Mouse (Mus musculus) stomach, embryonic 15.5 days (tissue): ENCODE results near the gene Ints6. TPM values are rescaled to one million over a fixed set of nuclear protein-coding genes. Genes with fewer than 3 reads are reported as not detected.
A peak's percentile ranks its signal among the peaks of the same experiment; 100 is the strongest.

ENCODE experiments used
- ATAC-seq: fragments of 200-750 bp; cut with Nextera tagmentation; 2 replicates; pipeline ENCODE4 v1.8.0; 2017; ENCODE audit warnings: low read depth, moderate number of reproducible peaks, moderate TSS enrichment; ENCODE audit not compliant: insufficient read depth, low FRiP score
- H3K27ac ChIP-seq: fragments of 300-500 bp; sonication (generic); 2 replicates; pipeline ENCODE4 v1.5.1; 2015; ENCODE audit warnings: mild to moderate bottlenecking, inconsistent platforms
- H3K27me3 ChIP-seq: fragments of 300-500 bp; sonication (generic); replicated peaks from 2 replicates; pipeline ENCODE4 v1.6.1; 2015; ENCODE audit warnings: inconsistent platforms
- H3K36me3 ChIP-seq: fragments of 300-500 bp; sonication (generic); 2 replicates; pipeline ENCODE4 v1.6.1; 2015; ENCODE audit warnings: inconsistent platforms
- H3K4me1 ChIP-seq: fragments of 300-500 bp; sonication (generic); 2 replicates; pipeline ENCODE4 v1.6.1; 2015; ENCODE audit warnings: inconsistent platforms
- H3K4me2 ChIP-seq: fragments of 300-500 bp; sonication (generic); 2 replicates; pipeline ENCODE4 v1.6.1; 2015; ENCODE audit warnings: mild to moderate bottlenecking, inconsistent platforms
- H3K4me3 ChIP-seq: fragments of 300-500 bp; sonication (generic); replicated peaks from 2 replicates; pipeline ENCODE4 v1.5.1; 2015; ENCODE audit warnings: inconsistent platforms
- H3K9ac ChIP-seq: fragments of 300-500 bp; sonication (generic); 2 replicates; pipeline ENCODE4 v1.6.1; 2015; ENCODE audit warnings: inconsistent platforms
- H3K9me3 ChIP-seq: fragments of 300-500 bp; sonication (generic); 2 replicates; pipeline ENCODE4 v1.6.1; 2016; ENCODE audit warnings: inconsistent platforms
- WGBS: fragments of 180-500 bp; shearing (Covaris S2); methylation state at CpG from one replicate; pipeline ENCODE4 v1.1.7; 2015; 5-methylcytosine and 5-hydroxymethylcytosine counted together
- polyA plus RNA-seq: library from polyadenylated mRNA; unstranded; fragments of >200 nt; fragmentation: Nextera tagmentation; extraction: Ambion mirVana; gene quantifications from 2 replicates; pipeline ENCODE4 v1.2.1, GENCODE M21; 2015

Gene Ints6
- polyA plus RNA-seq, 1 experiment from 2014 or later, result 22.4 TPM

DNA sequence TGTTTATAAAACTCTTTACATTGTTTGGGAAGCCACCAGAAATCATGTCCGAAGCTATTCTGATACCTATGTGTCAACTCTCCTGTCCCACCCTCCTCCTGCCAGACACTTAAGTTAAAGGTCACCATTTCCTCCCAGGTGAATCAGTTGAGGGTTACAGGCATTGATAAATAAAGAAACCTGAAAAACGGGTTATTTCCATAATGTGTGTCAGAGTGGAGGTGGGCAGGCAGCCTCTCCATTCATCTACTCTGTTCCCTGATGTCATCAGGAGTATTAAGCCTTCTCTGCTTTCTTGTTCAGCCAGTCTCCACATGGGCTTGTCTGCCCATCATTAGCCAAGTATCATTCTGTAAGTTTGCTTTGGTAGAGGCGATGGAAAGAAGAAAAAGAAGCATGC, 14.1 kb upstream of the Ints6 start:
- H3K9ac ChIP-seq, result no peak overlapping the region
- peak; percentile 43; the same call in 1 of the 2 replicates for ATAC-seq
- no peaks in the 10 kb centered on the region for H3K27me3 ChIP-seq
- H3K9me3 ChIP-seq, result no peaks in the 10 kb centered on the region
- no peaks in the 10 kb centered on the region for H3K4me1 ChIP-seq
- H3K4me3 ChIP-seq, result no peak overlapping the region
- H3K36me3 ChIP-seq, result no peaks in the 10 kb centered on the region
- no peak overlapping the region for H3K4me2 ChIP-seq
- H3K27ac ChIP-seq, result peak overlapping the region; percentile 32; the same call in 1 of the 2 replicates
- WGBS, result 60% methylated on average over 3 of the region's 3 CpGs

GRCm38 (mm10) chr14:62774246-62774645, 13.3 kb upstream of the Ints6 start:
- H3K27ac ChIP-seq, result no peak overlapping the region
- H3K4me3 ChIP-seq, result no peak overlapping the region
- no peak for ATAC-seq
- no peaks in the 10 kb centered on the region for H3K36me3 ChIP-seq
- no peaks in the 10 kb centered on the region for H3K9me3 ChIP-seq
- H3K4me2 ChIP-seq, result no peak overlapping the region
- 77% methylated on average over 3 of the region's 3 CpGs for WGBS
- H3K9ac ChIP-seq, result no peak overlapping the region
- H3K4me1 ChIP-seq, result no peaks in the 10 kb centered on the region
- H3K27me3 ChIP-seq, result no peaks in the 10 kb centered on the region

- WGBS, result 75% methylated on average over 6 of the region's 6 CpGs
Observed at GRCm38 (mm10) chr14:62773766-62774165, 12.8 kb upstream of the Ints6 start.

DNA sequence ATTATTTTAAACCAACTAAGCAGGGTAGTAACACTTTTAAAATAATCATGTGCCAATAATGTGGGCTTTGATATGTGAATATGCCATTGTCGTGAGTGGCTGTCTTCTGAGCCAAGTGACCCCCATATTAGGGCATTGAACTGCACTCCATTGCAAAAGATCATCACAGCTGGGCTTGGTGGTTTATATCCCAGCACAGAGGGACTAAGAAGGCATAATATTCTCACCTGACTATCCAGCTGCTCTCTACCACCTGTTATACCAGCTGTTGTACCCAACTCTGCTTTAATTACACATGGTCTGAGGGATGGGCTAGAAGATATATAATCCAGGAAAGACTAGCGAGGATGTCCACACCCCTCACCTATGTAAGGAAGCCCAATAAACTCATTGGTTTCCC, 4.4 kb upstream of the Ints6 start:
- H3K9me3 ChIP-seq, result no peaks in the 10 kb centered on the region
- ATAC-seq, result no peak
- no peak overlapping the region for H3K9ac ChIP-seq
- no peaks in the 10 kb centered on the region for H3K27me3 ChIP-seq
- H3K4me3 ChIP-seq, result no peak overlapping the region
- no peak overlapping the region for H3K27ac ChIP-seq
- no peak overlapping the region for H3K4me2 ChIP-seq
- H3K36me3 ChIP-seq, result no peaks in the 10 kb centered on the region
- no peaks in the 10 kb centered on the region for H3K4me1 ChIP-seq
- 75% methylated on average over 2 of the region's 2 CpGs for WGBS

More at GRCm38 (mm10) chr14:62773766-62774165, 12.8 kb upstream of the Ints6 start:
- Histone ChIP-seq H3K27me3 (no peaks in the 10 kb centered on the region), H3K4me3 (no peak overlapping the region), H3K9me3 (no peaks in the 10 kb centered on the region), H3K4me1 (no peaks in the 10 kb centered on the region), H3K4me2 (no peak overlapping the region), H3K36me3 (no peaks in the 10 kb centered on the region), H3K9ac (no peak overlapping the region), H3K27ac (no peak overlapping the region)
- no peak for ATAC-seq

DNA sequence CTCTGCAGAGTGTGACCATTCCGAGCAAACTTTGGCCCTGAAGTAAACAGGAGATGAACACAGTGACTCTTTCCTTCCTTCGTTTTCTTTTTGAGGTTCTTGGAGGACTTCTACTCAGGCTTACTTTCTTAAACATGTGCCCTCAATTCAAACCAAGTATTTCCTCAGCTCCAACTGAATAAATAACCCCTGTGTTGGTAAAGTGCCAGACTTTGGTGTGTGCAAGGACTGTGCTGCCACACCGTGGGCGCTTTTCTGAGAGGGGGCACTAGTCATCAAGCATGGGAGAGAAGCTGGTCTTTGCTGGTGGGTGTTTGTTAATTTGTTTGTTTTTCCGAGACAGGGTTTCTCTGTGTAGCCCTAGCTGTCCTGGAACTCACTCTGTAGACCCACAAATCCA, 3.4 kb upstream of the Ints6 start:
- H3K27ac ChIP-seq, result no peak overlapping the region
- no peak overlapping the region for H3K4me3 ChIP-seq
- H3K27me3 ChIP-seq, result no peaks in the 10 kb centered on the region
- no peaks in the 10 kb centered on the region for H3K4me1 ChIP-seq
- H3K9ac ChIP-seq, result no peak overlapping the region
- no peak overlapping the region for H3K4me2 ChIP-seq
- ATAC-seq, result no peak
- no peaks in the 10 kb centered on the region for H3K36me3 ChIP-seq
- H3K9me3 ChIP-seq, result no peaks in the 10 kb centered on the region
- WGBS, result 78% methylated on average over 5 of the region's 5 CpGs

DNA sequence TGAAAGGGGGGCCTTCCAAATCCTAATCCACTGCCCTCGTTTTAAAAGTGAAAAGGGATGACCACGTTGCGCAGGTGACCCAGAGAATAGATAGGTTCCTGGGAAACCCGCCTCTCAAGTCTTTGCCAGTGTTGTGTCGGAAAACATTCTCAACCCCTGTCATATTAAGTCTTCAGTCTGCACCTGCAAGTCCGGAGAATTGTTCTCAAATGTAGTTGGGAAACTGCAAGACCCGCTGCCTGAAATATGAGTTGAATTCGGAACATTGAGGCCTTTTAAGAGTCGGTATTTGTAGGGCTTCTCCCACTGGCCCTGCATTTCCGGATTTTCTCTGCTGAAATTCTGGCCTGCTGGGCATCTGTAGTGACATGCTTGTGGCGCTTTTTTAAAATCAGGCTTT, 974 bp upstream of the Ints6 start:
- Histone ChIP-seq H3K27me3 (no peaks in the 10 kb centered on the region), H3K27ac (peak overlapping the region; percentile 98), H3K4me2 (peak overlapping the region; percentile 68)

GRCm38 (mm10) chr14:62760321-62761035, 491 bp downstream of the Ints6 start:
- peak; percentile 40 for ATAC-seq
- no peaks in the 10 kb centered on the region for H3K4me1 ChIP-seq
- H3K9me3 ChIP-seq, result no peaks in the 10 kb centered on the region
- WGBS, result 1% methylated on average over 67 of the region's 68 CpGs
- peak overlapping the region; percentile 100 for H3K9ac ChIP-seq
- H3K4me2 ChIP-seq, result peak overlapping the region; percentile 63
- peak overlapping the region; percentile 98 for H3K4me3 ChIP-seq
- H3K27me3 ChIP-seq, result no peaks in the 10 kb centered on the region
- no peaks in the 10 kb centered on the region; the same call in 1 of the 2 replicates for H3K36me3 ChIP-seq
- H3K27ac ChIP-seq, result peak overlapping the region; percentile 99

More for the DNA sequence above, 974 bp upstream of the Ints6 start:
- no peak for ATAC-seq
- H3K4me3 ChIP-seq, result peak overlapping the region; percentile 70
- H3K9ac ChIP-seq, result peak overlapping the region; percentile 63
- WGBS, result 2% methylated on average over 11 of the region's 11 CpGs
- H3K9me3 ChIP-seq, result no peaks in the 10 kb centered on the region
- no peaks in the 10 kb centered on the region for H3K4me1 ChIP-seq
- no peaks in the 10 kb centered on the region; the same call in 1 of the 2 replicates for H3K36me3 ChIP-seq

DNA sequence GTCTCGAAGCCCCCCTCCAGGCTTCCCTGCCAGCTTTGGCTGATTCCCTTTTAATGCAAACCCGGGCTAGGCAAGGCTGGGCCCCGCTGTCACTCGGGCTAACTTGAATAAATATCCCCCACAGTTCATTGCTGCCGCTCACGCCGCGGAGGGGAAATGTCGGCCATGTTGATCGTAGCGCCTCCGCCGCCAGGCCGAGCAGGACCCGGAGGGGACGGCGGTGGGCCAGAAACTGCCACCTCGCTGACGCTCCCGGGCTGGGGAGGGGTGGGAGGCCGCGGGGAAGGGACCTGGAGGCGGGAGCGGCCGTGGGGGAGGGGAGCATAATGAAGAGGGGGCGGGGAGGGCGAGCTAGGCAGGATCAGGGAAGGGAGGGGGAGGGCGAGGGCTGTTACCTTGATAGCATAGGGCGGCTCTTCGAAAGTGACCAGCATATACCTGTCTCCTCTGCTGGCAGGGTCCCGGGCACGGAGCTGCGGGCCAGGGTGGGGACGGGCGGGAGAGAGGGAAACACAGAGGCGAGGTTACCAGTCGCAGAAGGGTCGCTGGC, 1.1 kb downstream of the Ints6 start:
- Histone ChIP-seq H3K4me3 (peak overlapping the region; percentile 98), H3K27me3 (no peaks in the 10 kb centered on the region), H3K27ac (peak overlapping the region; percentile 99), H3K9ac (peak overlapping the region; percentile 100), H3K4me2 (peak overlapping the region; percentile 63), H3K4me1 (no peaks in the 10 kb centered on the region), H3K9me3 (no peaks in the 10 kb centered on the region), H3K36me3 (no peaks in the 10 kb centered on the region; the same call in 1 of the 2 replicates)
- under 1% methylated on average over 34 of the region's 38 CpGs for WGBS
- ATAC-seq, result peak; percentile 19

DNA sequence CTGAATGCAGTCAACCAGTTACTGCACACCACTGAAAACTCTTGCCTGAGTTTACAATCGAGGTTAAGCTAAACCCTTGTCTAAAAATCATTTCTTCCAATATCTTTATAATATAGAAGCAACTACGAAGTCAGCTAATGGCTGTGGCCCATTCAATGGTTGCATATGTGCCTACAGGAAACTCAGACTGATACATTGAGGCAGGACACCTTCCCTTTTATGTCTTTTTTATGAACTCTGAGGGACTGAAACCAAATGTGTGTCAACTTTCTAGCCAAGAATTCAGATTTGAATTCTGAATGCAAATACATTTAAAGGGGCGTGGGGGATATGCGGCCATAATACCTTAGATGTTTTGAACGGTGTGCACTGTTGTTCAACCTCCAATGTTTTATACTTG, 2.3 kb downstream of the Ints6 start:
- H3K36me3 ChIP-seq, result no peaks in the 10 kb centered on the region; the same call in 1 of the 2 replicates
- WGBS, result 89% methylated on average over 5 of the region's 5 CpGs
- no peak overlapping the region for H3K4me3 ChIP-seq
- ATAC-seq, result no peak
- H3K4me1 ChIP-seq, result no peaks in the 10 kb centered on the region
- H3K27ac ChIP-seq, result no peak overlapping the region
- H3K27me3 ChIP-seq, result no peaks in the 10 kb centered on the region
- no peak overlapping the region for H3K9ac ChIP-seq
- H3K9me3 ChIP-seq, result no peaks in the 10 kb centered on the region
- H3K4me2 ChIP-seq, result no peak overlapping the region

- Histone ChIP-seq H3K4me2 (no peak overlapping the region), H3K4me1 (no peaks in the 10 kb centered on the region), H3K4me3 (no peak overlapping the region), H3K36me3 (no peaks in the 10 kb centered on the region; the same call in 1 of the 2 replicates), H3K27me3 (no peaks in the 10 kb centered on the region), H3K9ac (no peak overlapping the region), H3K9me3 (no peaks in the 10 kb centered on the region), H3K27ac (no peak overlapping the region)
- ATAC-seq, result no peak
- 94% methylated on average over 1 of the region's 1 CpGs for WGBS
Observed at GRCm38 (mm10) chr14:62755095-62755640, 5.8 kb downstream of the Ints6 start.

DNA sequence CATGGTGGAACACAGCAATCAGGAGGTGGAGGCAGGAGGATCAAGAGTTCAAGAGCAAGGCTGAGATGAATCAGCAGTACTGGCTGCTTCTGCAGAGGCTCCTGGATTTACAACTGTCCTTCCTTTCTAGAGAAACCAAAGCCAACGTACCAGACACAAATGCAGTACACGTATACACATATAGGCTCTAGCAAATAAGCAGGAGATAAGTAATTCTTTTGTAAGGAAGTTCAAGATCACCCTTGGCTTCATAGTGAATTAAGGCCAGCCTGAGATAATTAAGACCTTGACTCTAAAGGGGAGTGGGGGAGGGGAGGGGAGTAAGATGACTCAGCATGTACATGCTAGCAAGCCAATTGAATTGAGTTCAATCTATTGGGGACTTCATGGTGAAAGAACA, 9.5 kb downstream of the Ints6 start:
- Histone ChIP-seq H3K4me3 (no peak overlapping the region), H3K27me3 (no peaks in the 10 kb centered on the region), H3K9ac (no peak overlapping the region), H3K9me3 (no peaks in the 10 kb centered on the region), H3K4me1 (no peaks in the 10 kb centered on the region), H3K27ac (no peak overlapping the region), H3K4me2 (no peak overlapping the region), H3K36me3 (no peaks in the 10 kb centered on the region)
- no peak for ATAC-seq
- 80% methylated on average over 2 of the region's 2 CpGs for WGBS

- 88% methylated on average over 1 of the region's 1 CpGs for WGBS
- Histone ChIP-seq H3K27me3 (no peaks in the 10 kb centered on the region), H3K4me2 (no peak overlapping the region), H3K9me3 (no peaks in the 10 kb centered on the region), H3K27ac (no peak overlapping the region), H3K36me3 (peaks cover 11% of the 10 kb centered on the region; the same call in 1 of the 2 replicates), H3K4me3 (no peak overlapping the region), H3K4me1 (no peaks in the 10 kb centered on the region), H3K9ac (no peak overlapping the region)
- no peak for ATAC-seq
Observed at GRCm38 (mm10) chr14:62735646-62736045, 25.3 kb downstream of the Ints6 start.
